Mouse (Mus musculus): ENCODE results near the gene Gabra6. TPM values are rescaled to one million over a fixed set of nuclear protein-coding genes. Genes with fewer than 3 reads are reported as not detected.

Gene Gabra6
- polyA plus RNA-seq (2015; fragmentation: Nextera tagmentation; extraction: Ambion mirVana), result not detected in 2 replicates

- no peaks in the 10 kb centered on the region for H3K36me3 ChIP-seq (replicated peaks)
- H3K4me2 ChIP-seq, result no peak within 1 kb of the TSS
- no peak for ATAC-seq (ENCODE audit: insufficient read depth)
- H3K27ac ChIP-seq (replicated peaks), result no peak within 1 kb of the TSS
- 47% methylated on average over 5 of the region's 5 CpGs for WGBS (ENCODE audit: insufficient replicate concordance)
- no peak within 1 kb of the TSS for H3K4me3 ChIP-seq (replicated peaks)
- H3K9me3 ChIP-seq (replicated peaks), result no peaks in the 10 kb centered on the region
- no peaks in the 10 kb centered on the region for H3K4me1 ChIP-seq (replicated peaks)
- H3K27me3 ChIP-seq, result no peaks in the 10 kb centered on the region
- H3K9ac ChIP-seq, result no peak within 1 kb of the TSS
Measured at GRCm38 (mm10) chr11:42320882-42321281, at the start of gene Gabra6. TSS of gene Gabra6 (minus strand) at chr11:42321072.

GRCm38 (mm10) chr11:42365544-42365943, 44.7 kb upstream of the Gabra6 start:
- Histone ChIP-seq H3K36me3 (replicated peaks) (no peaks in the 10 kb centered on the region), H3K4me2 (no peak overlapping the region), H3K4me3 (replicated peaks) (no peak overlapping the region), H3K9me3 (replicated peaks) (no peaks in the 10 kb centered on the region), H3K4me1 (replicated peaks) (no peaks in the 10 kb centered on the region), H3K27ac (replicated peaks) (no peak overlapping the region), H3K27me3 (no peaks in the 10 kb centered on the region), H3K9ac (no peak overlapping the region)
- ATAC-seq (ENCODE audit: insufficient read depth), result no peak
- WGBS (ENCODE audit: insufficient replicate concordance), result 51% methylated on average over 7 of the region's 7 CpGs

GRCm38 (mm10) chr11:42332121-42332520, 11.2 kb upstream of the Gabra6 start:
- no peaks in the 10 kb centered on the region for H3K36me3 ChIP-seq (replicated peaks)
- no peaks in the 10 kb centered on the region for H3K27me3 ChIP-seq
- no peak for ATAC-seq (ENCODE audit: insufficient read depth)
- no peak overlapping the region for H3K4me2 ChIP-seq
- 57% methylated on average over 3 of the region's 3 CpGs for WGBS (ENCODE audit: insufficient replicate concordance)
- no peak overlapping the region for H3K27ac ChIP-seq (replicated peaks)
- H3K9ac ChIP-seq, result no peak overlapping the region
- no peaks in the 10 kb centered on the region for H3K9me3 ChIP-seq (replicated peaks)
- H3K4me1 ChIP-seq (replicated peaks), result no peaks in the 10 kb centered on the region
- no peak overlapping the region for H3K4me3 ChIP-seq (replicated peaks)

- Histone ChIP-seq H3K27me3 (no peaks in the 10 kb centered on the region), H3K9ac (no peak overlapping the region), H3K4me3 (replicated peaks) (no peak overlapping the region), H3K9me3 (replicated peaks) (no peaks in the 10 kb centered on the region), H3K4me2 (no peak overlapping the region), H3K36me3 (replicated peaks) (no peaks in the 10 kb centered on the region), H3K4me1 (replicated peaks) (no peaks in the 10 kb centered on the region), H3K27ac (replicated peaks) (no peak overlapping the region)
- no peak for ATAC-seq (ENCODE audit: insufficient read depth)
- WGBS (ENCODE audit: insufficient replicate concordance), result 53% methylated on average over 4 of the region's 4 CpGs
Measured at GRCm38 (mm10) chr11:42326262-42326661, 5.4 kb upstream of the Gabra6 start.

GRCm38 (mm10) chr11:42321560-42321959, 688 bp upstream of the Gabra6 start:
- H3K4me3 ChIP-seq (replicated peaks), result no peak overlapping the region
- no peak for ATAC-seq (ENCODE audit: insufficient read depth)
- no peaks in the 10 kb centered on the region for H3K4me1 ChIP-seq (replicated peaks)
- no peaks in the 10 kb centered on the region for H3K9me3 ChIP-seq (replicated peaks)
- 49% methylated on average over 3 of the region's 3 CpGs for WGBS (ENCODE audit: insufficient replicate concordance)
- no peaks in the 10 kb centered on the region for H3K36me3 ChIP-seq (replicated peaks)
- H3K4me2 ChIP-seq, result no peak overlapping the region
- no peak overlapping the region for H3K9ac ChIP-seq
- H3K27ac ChIP-seq (replicated peaks), result no peak overlapping the region
- H3K27me3 ChIP-seq, result no peaks in the 10 kb centered on the region

GRCm38 (mm10) chr11:42319521-42319920, 1.4 kb downstream of the Gabra6 start:
- Histone ChIP-seq H3K9me3 (replicated peaks) (no peaks in the 10 kb centered on the region), H3K9ac (no peak overlapping the region), H3K27ac (replicated peaks) (no peak overlapping the region), H3K27me3 (no peaks in the 10 kb centered on the region), H3K4me2 (no peak overlapping the region), H3K4me1 (replicated peaks) (no peaks in the 10 kb centered on the region), H3K4me3 (replicated peaks) (no peak overlapping the region), H3K36me3 (replicated peaks) (no peaks in the 10 kb centered on the region)
- 65% methylated on average over 3 of the region's 3 CpGs for WGBS (ENCODE audit: insufficient replicate concordance)
- no peak for ATAC-seq (ENCODE audit: insufficient read depth)

GRCm38 (mm10) chr11:42319101-42319500, 1.8 kb downstream of the Gabra6 start:
- no peak for ATAC-seq (ENCODE audit: insufficient read depth)
- H3K9me3 ChIP-seq (replicated peaks), result no peaks in the 10 kb centered on the region
- H3K27ac ChIP-seq (replicated peaks), result no peak overlapping the region
- H3K9ac ChIP-seq, result no peak overlapping the region
- no peaks in the 10 kb centered on the region for H3K27me3 ChIP-seq
- H3K4me1 ChIP-seq (replicated peaks), result no peaks in the 10 kb centered on the region
- WGBS (ENCODE audit: insufficient replicate concordance), result 65% methylated on average over 6 of the region's 6 CpGs
- H3K36me3 ChIP-seq (replicated peaks), result no peaks in the 10 kb centered on the region
- H3K4me3 ChIP-seq (replicated peaks), result no peak overlapping the region
- H3K4me2 ChIP-seq, result no peak overlapping the region

- ATAC-seq (ENCODE audit: insufficient read depth), result no peak
- no peak overlapping the region for H3K4me2 ChIP-seq
Measured at GRCm38 (mm10) chr11:42317985-42318384, 2.9 kb downstream of the Gabra6 start.

GRCm38 (mm10) chr11:42314850-42315249, 6.0 kb downstream of the Gabra6 start:
- Histone ChIP-seq H3K4me1 (replicated peaks) (no peaks in the 10 kb centered on the region), H3K4me3 (replicated peaks) (no peak overlapping the region), H3K36me3 (replicated peaks) (no peaks in the 10 kb centered on the region), H3K9ac (no peak overlapping the region), H3K4me2 (no peak overlapping the region), H3K9me3 (replicated peaks) (no peaks in the 10 kb centered on the region), H3K27ac (replicated peaks) (no peak overlapping the region), H3K27me3 (no peaks in the 10 kb centered on the region)
- ATAC-seq (ENCODE audit: insufficient read depth), result no peak
- 19% methylated on average over 6 of the region's 6 CpGs for WGBS (ENCODE audit: insufficient replicate concordance)

More at GRCm38 (mm10) chr11:42317985-42318384, 2.9 kb downstream of the Gabra6 start:
- no peak overlapping the region for H3K4me3 ChIP-seq (replicated peaks)
- no peak overlapping the region for H3K9ac ChIP-seq
- H3K27me3 ChIP-seq, result no peaks in the 10 kb centered on the region
- no peaks in the 10 kb centered on the region for H3K4me1 ChIP-seq (replicated peaks)
- WGBS (ENCODE audit: insufficient replicate concordance), result 59% methylated on average over 3 of the region's 3 CpGs
- H3K27ac ChIP-seq (replicated peaks), result no peak overlapping the region
- no peaks in the 10 kb centered on the region for H3K36me3 ChIP-seq (replicated peaks)
- no peaks in the 10 kb centered on the region for H3K9me3 ChIP-seq (replicated peaks)

GRCm38 (mm10) chr11:42310892-42311291, 10.0 kb downstream of the Gabra6 start:
- Histone ChIP-seq H3K27me3 (no peaks in the 10 kb centered on the region), H3K4me2 (no peak overlapping the region)

GRCm38 (mm10) chr11:42309086-42309485, 11.8 kb downstream of the Gabra6 start:
- ATAC-seq (ENCODE audit: insufficient read depth), result no peak
- Histone ChIP-seq H3K27ac (replicated peaks) (no peak overlapping the region), H3K9me3 (replicated peaks) (no peaks in the 10 kb centered on the region), H3K9ac (no peak overlapping the region), H3K27me3 (no peaks in the 10 kb centered on the region), H3K4me1 (replicated peaks) (no peaks in the 10 kb centered on the region), H3K36me3 (replicated peaks) (no peaks in the 10 kb centered on the region), H3K4me3 (replicated peaks) (no peak overlapping the region), H3K4me2 (no peak overlapping the region)
- 37% methylated on average over 2 of the region's 2 CpGs for WGBS (ENCODE audit: insufficient replicate concordance)

More at GRCm38 (mm10) chr11:42310892-42311291, 10.0 kb downstream of the Gabra6 start:
- no peaks in the 10 kb centered on the region for H3K4me1 ChIP-seq (replicated peaks)
- H3K27ac ChIP-seq (replicated peaks), result no peak overlapping the region
- H3K9ac ChIP-seq, result no peak overlapping the region
- no peak for ATAC-seq (ENCODE audit: insufficient read depth)
- no peaks in the 10 kb centered on the region for H3K36me3 ChIP-seq (replicated peaks)
- 48% methylated on average over 1 of the region's 1 CpGs for WGBS (ENCODE audit: insufficient replicate concordance)
- H3K9me3 ChIP-seq (replicated peaks), result no peaks in the 10 kb centered on the region
- no peak overlapping the region for H3K4me3 ChIP-seq (replicated peaks)

GRCm38 (mm10) chr11:42306095-42306494, 14.8 kb downstream of the Gabra6 start:
- Histone ChIP-seq H3K36me3 (replicated peaks) (no peaks in the 10 kb centered on the region), H3K9ac (no peak overlapping the region), H3K9me3 (replicated peaks) (no peaks in the 10 kb centered on the region), H3K4me2 (no peak overlapping the region), H3K4me3 (replicated peaks) (no peak overlapping the region), H3K27me3 (no peaks in the 10 kb centered on the region), H3K4me1 (replicated peaks) (no peaks in the 10 kb centered on the region), H3K27ac (replicated peaks) (no peak overlapping the region)
- WGBS (ENCODE audit: insufficient replicate concordance), result 49% methylated on average over 1 of the region's 1 CpGs
- no peak for ATAC-seq (ENCODE audit: insufficient read depth)
